Mouse (Mus musculus): ENCODE data around the gene Ces3a. TPM values are rescaled to one million over a fixed set of nuclear protein-coding genes. Genes with fewer than 3 reads are reported as not detected.

The Ces3a gene
- 0.19 TPM in 1 of 2 replicates, not detected in the other for polyA plus RNA-seq (2012; rRNA removed; ENCODE audit: low replicate concordance)

GRCm38 (mm10) chr8:105048371-105048854 is at the start of gene Ces3a:
Gene Ces3a (plus strand): TSS chr8:105048601.

GRCm38 (mm10) chr8:105000586-105000985 is 47.8 kb upstream of the Ces3a start, which contains the start of gene Ces2h:
Gene Ces2h (plus strand): TSS chr8:105000853.

GRCm38 (mm10) chr8:105083449-105084050 is 35.1 kb downstream of the Ces3a start, which contains the start of gene Ces3b:
Gene Ces3b (plus strand): TSS chr8:105083753.

Other genes with a start within 250 kb of the Ces3a start
- gene Ces2b, start 217.0 kb upstream of the Ces3a start, polyA plus RNA-seq (2012; rRNA removed; ENCODE audit: low replicate concordance): 0.30 and 1.1 TPM in 2 replicates
- gene Ces2c, start 201.5 kb upstream of the Ces3a start, polyA plus RNA-seq (2012; rRNA removed; ENCODE audit: low replicate concordance): 0.16 and 0.31 TPM in 2 replicates
- 0.76 and 2.5 TPM in 2 replicates for gene Ces2e, start 122.3 kb upstream of the Ces3a start, polyA plus RNA-seq (2012; rRNA removed; ENCODE audit: low replicate concordance)
- 0.03 TPM in 1 of 2 replicates, not detected in the other for gene Ces2f, start 101.2 kb upstream of the Ces3a start, polyA plus RNA-seq (2012; rRNA removed; ENCODE audit: low replicate concordance)
- gene Ces2g, start 86.9 kb upstream of the Ces3a start, polyA plus RNA-seq (2012; rRNA removed; ENCODE audit: low replicate concordance): 11.3 and 12.2 TPM in 2 replicates
- not detected in 2 replicates for gene Ces2h, start 47.7 kb upstream of the Ces3a start, polyA plus RNA-seq (2012; rRNA removed; ENCODE audit: low replicate concordance)
- gene Ces3b, start 35.2 kb downstream of the Ces3a start, polyA plus RNA-seq (2012; rRNA removed; ENCODE audit: low replicate concordance): 0.12 TPM in 1 of 2 replicates, not detected in the other
- 0.16 and 0.36 TPM in 2 replicates for gene Ces4a, start 83.2 kb downstream of the Ces3a start, polyA plus RNA-seq (2012; rRNA removed; ENCODE audit: low replicate concordance)
- gene Cbfb, start 122.1 kb downstream of the Ces3a start, polyA plus RNA-seq (2012; rRNA removed; ENCODE audit: low replicate concordance): 7.8 and 11.2 TPM in 2 replicates
- 28.2 and 29.9 TPM in 2 replicates for gene D230025D16Rik, start 176.5 kb downstream of the Ces3a start, polyA plus RNA-seq (2012; rRNA removed; ENCODE audit: low replicate concordance)
- 13.4 and 50.4 TPM in 2 replicates for gene B3gnt9, start 206.6 kb downstream of the Ces3a start, polyA plus RNA-seq (2012; rRNA removed; ENCODE audit: low replicate concordance)
- 12.2 and 22.8 TPM in 2 replicates for gene Tradd, start 216.0 kb downstream of the Ces3a start, polyA plus RNA-seq (2012; rRNA removed; ENCODE audit: low replicate concordance)
- gene Fbxl8, start 216.0 kb downstream of the Ces3a start, polyA plus RNA-seq (2012; rRNA removed; ENCODE audit: low replicate concordance): 12.3 and 13.4 TPM in 2 replicates
- gene Hsf4, start 221.2 kb downstream of the Ces3a start, polyA plus RNA-seq (2012; rRNA removed; ENCODE audit: low replicate concordance): 5.2 and 7.1 TPM in 2 replicates
- 6.3 and 25.9 TPM in 2 replicates for gene Nol3, start 227.5 kb downstream of the Ces3a start, polyA plus RNA-seq (2012; rRNA removed; ENCODE audit: low replicate concordance)
- gene 4931428F04Rik, start 241.3 kb downstream of the Ces3a start, polyA plus RNA-seq (2012; rRNA removed; ENCODE audit: low replicate concordance): 3.5 and 7.2 TPM in 2 replicates
- gene Exoc3l, start 247.5 kb downstream of the Ces3a start, polyA plus RNA-seq (2012; rRNA removed; ENCODE audit: low replicate concordance): 15.9 and 22.9 TPM in 2 replicates
- gene E2f4, start 249.1 kb downstream of the Ces3a start, polyA plus RNA-seq (2012; rRNA removed; ENCODE audit: low replicate concordance): 90.1 and 142 TPM in 2 replicates